Mouse (Mus musculus) E14TG2a.4 (cell line): ENCODE measurements at regions not wholly inside any gene's neighbourhood (a gene's known extent, or its start where the extent isn't known, plus 50 kb on each side); places are given as distances from the start of the nearest gene placed in this dataset.

Source experiments
- CTCF ChIP-seq: conservative IDR thresholded peaks from 2 replicates; pipeline ENCODE4 v1.5.1; 2014; ENCODE audit warnings: low read length
- NANOG ChIP-seq: IDR thresholded peaks from 2 replicates; pipeline ENCODE4 v1.6.1; 2014; ENCODE audit warnings: borderline replicate concordance, low read length, mixed read lengths
- POU5F1 ChIP-seq: IDR thresholded peaks from 2 replicates; pipeline ENCODE4 v1.6.1; 2014; ENCODE audit warnings: low read length, borderline replicate concordance

DNA sequence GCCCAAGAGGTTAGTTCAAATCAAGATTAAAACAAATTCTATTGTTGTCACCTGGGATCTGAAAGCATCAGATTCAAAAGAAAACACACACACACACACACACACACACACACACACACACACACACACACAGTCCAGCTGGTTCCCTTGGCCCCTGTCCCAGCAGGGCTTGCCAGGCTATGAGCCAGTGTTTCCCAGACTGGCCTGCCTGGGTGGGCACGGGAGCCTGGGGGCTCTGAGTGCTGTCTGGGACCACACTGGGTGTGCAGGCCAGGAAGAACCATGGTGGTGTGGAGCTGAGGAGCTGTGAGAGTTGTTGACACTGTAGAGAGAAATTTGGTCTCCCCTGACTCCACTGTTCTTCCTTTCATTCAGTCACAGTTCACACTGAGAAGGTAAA is 110.1 kb downstream of the Dad1 start:
- TF ChIP-seq CTCF, result no peak
- TF ChIP-seq POU5F1, result no peak
- no peak for TF ChIP-seq NANOG
